Mouse (Mus musculus): ENCODE results near the gene Lrrc36.

The Lrrc36 gene

GRCm38 (mm10) chr8:105413391-105413790 lies at the start of gene Lrrc36, which contains the start of gene Kctd19:
Gene Lrrc36, plus strand, starts transcription at chr8:105413571.
Gene Kctd19, minus strand, starts transcription at chr8:105413502.
- DNase-seq (ENCODE audit: low spot score): no peak

- no peak for DNase-seq (ENCODE audit: low spot score)
These were observed 46.3 kb upstream of the Lrrc36 start for GRCm38 (mm10) chr8:105367107-105367506.

GRCm38 (mm10) chr8:105372473-105372872 lies 40.9 kb upstream of the Lrrc36 start:
- DNase-seq (ENCODE audit: low spot score): no peak

DNA sequence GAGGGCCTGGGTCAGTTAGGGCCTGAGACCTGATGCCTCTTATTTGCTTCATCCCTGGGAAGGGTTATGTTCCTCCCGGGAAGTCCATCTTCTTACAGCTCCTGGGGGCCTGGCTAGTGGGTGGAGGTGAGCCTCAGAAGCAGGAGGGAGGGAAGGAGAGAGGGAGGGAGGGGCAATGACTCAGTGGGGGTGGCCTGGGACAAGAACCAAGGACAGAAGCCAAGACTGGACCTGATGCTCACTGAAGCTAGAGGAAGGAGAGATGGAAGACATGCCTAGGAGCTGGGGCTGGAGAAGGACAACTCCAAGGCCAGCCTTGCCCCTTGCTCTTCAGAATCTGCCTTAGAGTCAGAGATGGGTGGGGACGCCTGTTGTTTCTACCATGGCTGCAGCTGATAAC lies 40.3 kb upstream of the Lrrc36 start, which contains the start of gene Plekhg4:
Gene Plekhg4, plus strand, starts transcription at position 243 of the 400 bp plus-strand sequence.
- no peak for DNase-seq (ENCODE audit: low spot score)

- DNase-seq (ENCODE audit: low spot score): no peak
These were observed 38.8 kb upstream of the Lrrc36 start for GRCm38 (mm10) chr8:105374513-105374966.

- DNase-seq (ENCODE audit: low spot score): no peak
These were observed 34.7 kb upstream of the Lrrc36 start for GRCm38 (mm10) chr8:105378673-105379072.

DNA sequence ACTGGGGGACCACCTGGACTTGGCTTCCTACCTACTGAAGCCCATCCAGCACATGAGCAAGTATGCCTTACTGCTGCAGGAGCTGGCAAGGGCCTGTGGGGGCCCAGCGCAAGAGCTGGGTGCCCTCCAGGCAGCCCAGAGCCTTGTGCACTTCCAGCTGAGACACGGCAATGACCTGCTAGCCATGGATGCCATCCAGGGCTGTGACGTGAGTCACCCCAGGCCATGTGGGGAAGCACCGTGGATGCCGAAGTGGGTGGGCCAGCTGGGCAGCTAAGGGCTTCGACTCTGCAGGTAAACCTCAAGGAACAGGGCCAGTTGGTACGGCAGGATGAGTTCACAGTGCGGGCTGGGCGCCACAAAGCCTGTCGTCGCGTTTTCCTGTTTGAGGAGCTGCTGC lies 33.1 kb upstream of the Lrrc36 start:
- DNase-seq (ENCODE audit: low spot score): no peak

- no peak for DNase-seq (ENCODE audit: low spot score)
These were observed 29.3 kb upstream of the Lrrc36 start for GRCm38 (mm10) chr8:105384070-105384469.

- DNase-seq (ENCODE audit: low spot score): no peak
These were observed 26.2 kb upstream of the Lrrc36 start for GRCm38 (mm10) chr8:105387151-105387550.

- DNase-seq (ENCODE audit: low spot score): no peak
These were observed 24.3 kb upstream of the Lrrc36 start for GRCm38 (mm10) chr8:105389096-105389495.

- no peak for DNase-seq (ENCODE audit: low spot score)
These were observed 20.1 kb upstream of the Lrrc36 start for GRCm38 (mm10) chr8:105393089-105393787.

GRCm38 (mm10) chr8:105393915-105394314 lies 19.5 kb upstream of the Lrrc36 start:
- DNase-seq (ENCODE audit: low spot score): no peak

DNA sequence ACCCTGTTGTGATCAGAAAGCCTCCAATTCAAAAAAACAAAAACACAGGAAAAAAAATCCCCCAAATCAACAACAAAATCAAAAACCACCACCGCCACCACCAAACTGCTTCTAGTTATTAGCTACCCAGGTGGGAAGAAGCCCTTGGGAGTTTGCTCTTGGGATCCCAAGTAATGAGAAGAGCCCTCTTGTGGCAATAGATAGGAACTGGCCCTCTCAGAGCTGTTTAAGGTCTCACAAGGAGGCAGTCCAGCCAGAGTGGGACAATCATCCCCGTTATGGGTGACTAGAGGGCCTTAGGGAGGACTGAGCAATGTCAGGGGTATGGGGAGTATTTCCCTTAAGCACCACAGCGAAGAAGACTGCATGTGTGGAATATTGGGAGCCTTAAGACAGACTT lies 15.6 kb upstream of the Lrrc36 start:
- DNase-seq (ENCODE audit: low spot score): peak; percentile 62

- no peak for DNase-seq (ENCODE audit: low spot score)
These were observed 13.4 kb upstream of the Lrrc36 start for GRCm38 (mm10) chr8:105400016-105400415.

DNA sequence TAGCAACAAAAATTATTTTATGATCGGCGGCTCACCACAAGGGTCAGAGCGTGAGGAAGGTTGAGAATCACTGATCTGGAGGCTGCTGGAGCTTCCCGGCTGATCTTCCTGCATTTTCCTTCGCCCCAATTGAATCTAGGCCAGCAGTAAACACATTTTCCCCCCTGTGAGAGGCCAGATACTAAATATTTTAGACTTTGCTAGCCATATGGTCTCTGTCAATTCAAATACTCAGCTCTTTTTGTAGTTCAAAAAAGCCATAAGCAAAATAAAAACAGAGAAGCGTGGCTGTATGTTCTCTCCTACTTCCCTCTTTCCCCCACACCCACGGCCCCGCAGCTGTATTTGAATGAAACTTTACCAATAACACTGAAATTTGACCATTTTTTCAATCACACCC lies 9.9 kb upstream of the Lrrc36 start:
- no peak for DNase-seq (ENCODE audit: low spot score)

GRCm38 (mm10) chr8:105404496-105404895 lies 8.9 kb upstream of the Lrrc36 start:
- no peak for DNase-seq (ENCODE audit: low spot score)

GRCm38 (mm10) chr8:105406416-105406815 lies 7.0 kb upstream of the Lrrc36 start:
- DNase-seq (ENCODE audit: low spot score): peak; percentile 7

DNA sequence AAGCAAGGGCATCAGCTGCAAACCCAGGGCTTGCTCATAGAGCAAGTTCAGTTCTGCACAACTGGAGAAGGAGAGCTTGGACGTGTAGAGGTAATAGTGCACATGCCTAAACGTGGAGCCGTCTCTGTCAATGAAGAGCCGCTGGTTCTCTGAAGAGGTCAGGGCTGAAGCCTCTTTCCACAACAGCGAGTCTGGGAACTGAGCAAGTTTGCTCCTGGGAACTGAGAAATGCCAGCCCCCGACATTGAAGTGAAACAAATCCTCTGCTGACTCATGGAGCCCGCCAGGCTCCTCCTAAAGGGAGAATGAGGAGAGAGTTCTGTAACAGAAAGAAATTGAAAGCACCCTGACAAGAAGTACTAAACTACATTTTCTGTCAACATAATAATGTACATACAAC lies 5.0 kb upstream of the Lrrc36 start:
- DNase-seq (ENCODE audit: low spot score): no peak

DNA sequence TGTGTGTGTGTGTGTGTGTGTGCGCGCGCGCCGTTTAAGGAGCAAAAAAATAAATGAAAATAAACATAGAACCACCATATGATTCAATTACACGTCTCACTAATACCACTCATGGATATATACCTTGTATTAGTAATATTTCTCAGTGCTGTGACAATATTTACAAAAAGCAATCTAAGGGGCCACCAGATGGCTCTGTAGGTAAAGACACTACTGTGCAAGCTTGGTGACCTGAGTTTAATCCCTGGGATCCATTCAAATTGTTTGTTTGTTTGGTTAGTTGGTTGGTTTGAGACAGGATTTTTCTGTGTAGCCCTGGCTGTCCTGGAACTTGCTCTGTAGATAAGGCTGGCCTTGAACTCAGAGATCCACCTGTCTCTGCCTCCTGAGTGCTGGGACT lies 3.4 kb upstream of the Lrrc36 start:
- no peak for DNase-seq (ENCODE audit: low spot score)

GRCm38 (mm10) chr8:105418992-105419391 lies 5.6 kb downstream of the Lrrc36 start:
- no peak for DNase-seq (ENCODE audit: low spot score)

DNA sequence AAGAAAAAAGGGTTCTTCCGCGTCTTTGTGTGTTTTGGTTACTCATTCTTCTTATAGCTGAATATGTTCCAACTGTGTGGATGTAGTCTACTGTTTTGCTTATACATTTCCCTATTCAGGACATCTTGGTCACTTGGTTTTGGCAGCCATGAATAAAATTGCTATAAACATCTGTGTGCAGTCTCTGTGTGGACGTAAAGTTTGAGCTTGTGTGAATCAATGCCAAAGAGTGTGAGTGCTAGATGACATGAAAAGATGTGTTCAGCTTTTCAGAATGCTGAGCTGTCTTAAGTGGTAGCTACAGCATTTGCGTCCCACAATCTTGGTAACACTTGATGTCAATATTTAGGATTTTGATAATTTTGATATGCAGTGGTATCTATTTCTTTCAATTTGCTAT lies 6.4 kb downstream of the Lrrc36 start:
- no peak for DNase-seq (ENCODE audit: low spot score)

DNA sequence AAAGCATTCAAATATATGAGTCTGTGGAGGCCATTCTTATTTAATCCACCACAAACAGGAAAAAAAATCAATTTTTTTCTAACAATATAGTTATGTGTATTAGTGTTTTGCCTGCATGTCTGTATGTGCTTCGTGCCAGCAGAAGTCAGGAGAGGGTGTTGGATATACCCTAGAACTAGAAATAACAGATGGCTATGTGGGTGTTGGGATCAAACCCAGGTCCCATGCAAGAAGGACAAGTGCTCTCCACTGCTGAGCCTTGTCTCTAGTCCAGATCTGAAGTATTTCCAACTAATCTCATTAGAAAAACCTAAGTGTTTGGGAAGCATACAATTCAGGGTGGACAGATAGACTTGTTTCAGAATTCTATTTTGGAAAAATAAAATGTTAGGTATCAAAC lies 8.6 kb downstream of the Lrrc36 start:
- DNase-seq (ENCODE audit: low spot score): no peak

DNA sequence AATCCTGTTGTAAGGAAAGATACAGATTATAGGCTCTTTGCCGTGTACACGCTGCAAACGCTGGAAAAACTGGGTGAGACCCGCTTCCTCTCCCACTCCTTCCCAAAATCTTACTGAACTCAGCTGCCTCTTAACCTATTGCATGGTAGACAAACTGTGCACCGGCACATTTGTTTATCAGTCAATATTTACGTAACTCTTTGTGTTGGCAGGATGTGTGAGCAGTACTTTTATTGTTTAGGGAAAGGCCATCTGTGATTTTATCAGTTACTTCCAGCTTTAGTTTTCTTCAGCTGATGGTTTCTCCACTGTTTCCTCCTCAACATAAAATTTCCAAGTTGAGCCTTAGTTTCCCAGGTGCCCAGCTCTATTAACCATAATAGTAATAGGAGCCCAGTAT lies 13.5 kb downstream of the Lrrc36 start:
- DNase-seq (ENCODE audit: low spot score): no peak

Data from layer of hippocampus, adult 11-12 months (tissue).